Mouse (Mus musculus) c-Kit-positive CD71-positive TER-119-positive erythroid progenitor cells, embryonic 14.5 days (primary cell): ENCODE data around the gene Rps19.
A peak's percentile ranks its signal among the peaks of the same experiment; 100 is the strongest.

Experiments
- DNase-seq: peaks from one replicate; pipeline ENCODE4 v3.0.0-alpha.2; 2013; ENCODE audit warnings: low spot score

Rps19 gene

GRCm38 (mm10) chr7:24902630-24903443, 18.7 kb downstream of the Rps19 start, which contains the start of gene Arhgef1:
TSS of gene Arhgef1 (plus strand) at chr7:24902912.
- peak; percentile 72 for DNase-seq

- peak; percentile 40 for DNase-seq
These were observed 19.3 kb downstream of the Rps19 start for GRCm38 (mm10) chr7:24903444-24903825.

- DNase-seq: peak; percentile 96
These were observed 19.9 kb downstream of the Rps19 start for GRCm38 (mm10) chr7:24904070-24904483.

GRCm38 (mm10) chr7:24904936-24905335, 20.8 kb downstream of the Rps19 start:
- DNase-seq: peak; percentile 80

GRCm38 (mm10) chr7:24906551-24906950, 22.4 kb downstream of the Rps19 start:
- no peak for DNase-seq

GRCm38 (mm10) chr7:24907211-24907748, 23.1 kb downstream of the Rps19 start:
- DNase-seq: no peak

- DNase-seq: no peak
These were observed 28.3 kb downstream of the Rps19 start for GRCm38 (mm10) chr7:24912480-24912879.

- DNase-seq: no peak
These were observed 34.7 kb downstream of the Rps19 start for GRCm38 (mm10) chr7:24918763-24919323.

GRCm38 (mm10) chr7:24919728-24920127, 35.6 kb downstream of the Rps19 start:
- no peak for DNase-seq

- no peak for DNase-seq
These were observed 46.3 kb downstream of the Rps19 start for GRCm38 (mm10) chr7:24930475-24930874.

GRCm38 (mm10) chr7:24931651-24932050, 47.5 kb downstream of the Rps19 start:
- no peak for DNase-seq
